Mouse (Mus musculus) gastrocnemius, adult 18-20 months (tissue): Measurements from ENCODE around the gene Rbbp8nl. TPM values are rescaled to one million over a fixed set of nuclear protein-coding genes. Genes with fewer than 3 reads are reported as not detected.
"Not testable (repeated sequence)": the region's sequence is repeated elsewhere in the genome, so short reads cannot be mapped to it uniquely, and the experiment has no call there.

Experiments
- DNase-seq: peaks from one replicate; pipeline ENCODE4 v3.0.0; 2021; ENCODE audit warnings: low spot score
- total RNA-seq, 2 experiments: library from RNA; stranded (reverse); gene quantifications; 2 replicates each; pipeline ENCODE4 v1.2.3; 2021

Gene Rbbp8nl
- total RNA-seq, 2 experiments from 2014 or later, result not detected

DNA sequence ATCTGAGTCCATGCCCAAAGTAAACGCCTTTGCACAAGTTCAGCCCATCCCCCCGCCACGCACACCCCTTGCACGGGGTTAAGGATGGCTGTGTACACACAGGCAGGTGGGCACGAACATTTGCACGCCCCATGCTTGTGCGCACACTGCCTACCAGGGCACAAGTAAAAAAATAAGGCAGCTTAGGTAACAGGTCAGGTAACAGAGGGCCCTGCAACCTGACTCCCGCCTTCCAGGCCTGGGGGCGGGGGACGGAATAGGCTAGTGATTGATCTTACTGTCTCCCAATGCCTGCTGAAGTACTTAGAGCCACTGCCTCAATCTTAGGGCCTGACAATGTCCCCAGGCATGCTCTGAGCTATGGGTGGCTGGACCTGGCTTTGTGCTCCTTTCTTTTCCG lies 713 bp downstream of the Rbbp8nl start:
- no peak for DNase-seq

DNA sequence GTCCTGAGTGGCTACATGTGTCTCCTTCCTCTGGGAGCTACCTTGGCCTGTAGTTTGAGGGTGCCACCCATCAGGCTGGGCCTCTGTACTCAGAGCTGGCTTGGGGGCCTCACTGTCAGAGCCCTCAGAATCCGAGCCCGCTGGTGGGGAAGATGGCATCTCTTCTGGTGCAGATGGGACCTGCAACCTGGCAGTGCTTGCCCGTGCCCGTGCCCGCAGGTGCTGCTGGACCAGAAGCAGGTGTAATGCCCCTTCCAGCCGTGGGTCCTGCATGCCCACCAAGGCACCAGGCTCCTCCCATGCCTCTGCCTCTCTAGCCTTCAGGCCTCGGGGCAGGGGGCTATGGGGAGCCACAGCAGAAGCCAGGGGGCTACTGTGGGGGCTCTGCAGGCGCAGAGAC lies 10.4 kb downstream of the Rbbp8nl start:
- no peak for DNase-seq

DNA sequence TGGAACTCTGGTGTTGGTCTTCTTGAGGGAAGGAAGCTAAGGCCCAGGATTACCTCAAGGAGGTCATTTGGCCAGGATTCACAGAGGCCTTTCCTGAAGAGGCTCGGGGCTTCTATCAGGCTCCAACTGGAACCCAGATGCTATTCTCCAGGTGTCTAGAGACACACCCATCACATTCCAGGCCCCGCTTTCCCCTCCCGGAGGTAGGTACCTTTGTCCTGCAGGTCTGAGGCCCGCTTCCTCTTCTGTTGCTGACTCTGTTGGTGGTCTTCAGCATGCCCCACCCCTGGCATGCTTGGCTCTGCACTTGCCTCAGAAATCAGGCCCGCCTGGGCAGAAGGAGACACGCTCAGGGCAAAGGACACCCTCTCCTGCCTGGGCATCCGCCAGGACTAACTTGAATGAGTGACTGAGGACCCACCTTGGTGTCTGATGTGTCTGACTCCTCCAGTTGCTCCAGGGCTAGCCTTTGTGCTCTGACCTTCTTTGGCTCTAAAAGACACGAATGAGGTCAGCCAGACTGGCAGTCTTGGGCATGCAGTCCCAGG lies 11.8 kb downstream of the Rbbp8nl start:
- no peak for DNase-seq

DNA sequence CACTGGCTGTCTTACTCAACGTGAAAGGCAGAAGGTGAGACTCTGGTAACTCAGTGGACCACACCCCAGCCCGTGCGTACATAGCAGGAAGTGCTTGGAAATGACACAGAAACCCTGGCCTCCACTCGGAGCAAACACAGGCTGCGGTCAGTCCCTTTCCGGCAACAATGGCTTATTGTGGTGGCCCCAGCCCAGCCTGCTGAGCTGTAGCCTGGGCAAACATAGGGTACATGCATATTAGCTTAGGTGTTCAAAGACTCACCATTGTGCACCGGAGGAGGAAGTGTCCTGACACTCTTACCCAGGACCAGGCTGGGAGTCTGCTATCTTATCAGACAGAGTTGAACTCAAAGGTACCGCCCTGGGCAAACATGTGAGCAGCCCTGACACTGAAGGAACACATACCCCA lies 12.8 kb downstream of the Rbbp8nl start:
- DNase-seq, result no peak

DNA sequence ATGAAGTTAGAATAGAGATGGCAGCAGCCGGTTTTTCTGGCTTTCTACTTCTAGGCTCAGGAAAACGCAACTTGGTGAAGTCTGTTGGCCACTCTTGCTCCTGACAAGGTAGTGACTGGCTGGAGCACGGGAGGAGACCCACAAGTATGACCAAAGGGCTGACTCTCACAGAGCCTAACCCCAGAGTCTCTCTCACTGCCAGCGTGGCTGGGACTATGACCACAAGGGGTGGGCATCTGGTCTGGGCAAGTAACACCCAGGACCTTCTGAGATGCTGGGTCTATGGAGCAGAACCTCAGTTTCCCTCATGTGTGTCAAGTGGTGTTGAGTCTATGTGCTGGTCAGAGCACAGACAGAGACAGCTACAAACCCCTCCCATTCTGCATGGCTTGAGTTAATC lies 13.3 kb downstream of the Rbbp8nl start:
- no peak for DNase-seq

DNA sequence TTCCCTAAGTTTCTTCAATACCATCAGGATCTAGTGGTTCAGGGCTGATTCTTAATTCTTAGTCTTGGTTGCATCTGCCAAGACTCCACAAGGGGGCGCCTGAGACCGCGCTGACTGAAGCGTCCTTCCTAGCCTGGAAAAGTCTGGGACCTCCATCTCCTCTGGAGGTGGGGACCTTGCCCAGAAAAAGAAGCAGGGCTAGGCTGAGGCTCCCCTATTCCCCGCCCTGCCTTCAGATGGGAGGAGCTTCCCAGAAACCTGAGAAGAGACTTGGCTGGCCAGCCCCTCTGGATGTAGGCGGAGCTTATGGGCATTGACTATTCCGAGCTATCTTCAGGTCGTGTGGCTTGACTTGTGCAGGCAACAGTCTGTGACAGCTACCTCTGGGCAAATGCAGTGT lies 13.8 kb downstream of the Rbbp8nl start:
- DNase-seq, result peak; percentile 89

DNA sequence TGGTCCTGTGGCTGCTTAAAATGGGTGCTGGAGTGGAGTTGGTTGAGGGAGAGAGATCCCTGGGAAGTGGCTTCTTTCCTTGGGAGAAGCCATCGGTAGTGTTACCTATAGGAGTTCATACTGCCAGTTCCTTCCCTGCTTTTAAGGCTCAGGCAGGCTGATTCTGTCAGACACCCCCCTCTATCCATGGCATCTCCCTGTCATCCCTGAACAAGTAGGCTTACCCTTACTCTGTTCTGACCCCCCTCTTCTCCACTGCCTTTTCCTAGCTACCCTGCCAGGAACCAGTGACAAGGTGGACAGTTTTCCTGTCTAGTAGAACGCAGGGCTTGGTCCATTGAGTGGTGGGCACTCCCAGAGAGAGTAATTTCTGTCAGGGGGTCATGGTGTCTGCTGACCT lies 15.2 kb downstream of the Rbbp8nl start:
- DNase-seq, result no peak

DNA sequence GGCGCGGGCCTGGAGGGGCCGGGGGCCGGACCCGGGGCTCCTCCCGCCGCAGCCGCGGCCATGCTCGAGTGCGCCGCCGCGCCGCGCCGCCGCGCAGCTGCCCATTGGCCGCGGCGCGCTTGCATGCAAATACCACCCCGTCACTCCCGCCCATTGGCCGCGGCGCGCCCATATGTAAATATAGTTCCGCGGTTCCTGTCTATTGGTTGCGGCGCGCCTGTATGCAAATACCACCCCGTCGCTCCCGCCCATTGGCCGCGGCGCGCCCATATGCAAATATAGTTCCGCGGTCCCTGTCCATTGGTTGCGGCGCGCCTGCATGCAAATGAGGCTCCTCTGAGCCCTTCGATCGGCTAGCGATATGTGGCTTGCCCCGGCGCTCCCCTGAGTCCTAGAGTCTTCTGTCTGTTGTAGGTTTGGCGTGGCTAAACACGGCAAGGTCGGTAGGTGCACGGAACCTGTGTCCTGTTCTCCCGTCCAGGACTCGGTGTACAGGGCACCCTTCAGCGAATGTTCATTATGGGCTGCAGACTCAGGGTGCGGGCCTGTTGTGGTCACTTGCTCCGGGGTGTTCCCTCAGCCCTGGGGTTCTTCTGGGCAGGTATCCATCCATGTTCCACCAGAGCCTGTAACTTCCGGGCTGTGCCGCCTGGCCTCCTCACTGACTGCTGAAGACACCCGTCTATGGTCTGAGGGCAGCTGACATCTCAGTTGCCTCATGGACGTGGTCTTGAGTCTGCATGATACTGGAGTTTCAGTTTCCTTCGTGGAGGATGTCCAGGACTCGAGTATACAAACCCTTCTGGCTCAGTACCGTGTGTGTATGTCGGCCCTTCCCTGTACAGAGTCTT lies 16.1 kb downstream of the Rbbp8nl start, which contains the start of gene Cables2:
Gene Cables2, minus strand, starts transcription at position 103 of the 851 bp plus-strand sequence.
- DNase-seq, result peak; percentile 93

DNA sequence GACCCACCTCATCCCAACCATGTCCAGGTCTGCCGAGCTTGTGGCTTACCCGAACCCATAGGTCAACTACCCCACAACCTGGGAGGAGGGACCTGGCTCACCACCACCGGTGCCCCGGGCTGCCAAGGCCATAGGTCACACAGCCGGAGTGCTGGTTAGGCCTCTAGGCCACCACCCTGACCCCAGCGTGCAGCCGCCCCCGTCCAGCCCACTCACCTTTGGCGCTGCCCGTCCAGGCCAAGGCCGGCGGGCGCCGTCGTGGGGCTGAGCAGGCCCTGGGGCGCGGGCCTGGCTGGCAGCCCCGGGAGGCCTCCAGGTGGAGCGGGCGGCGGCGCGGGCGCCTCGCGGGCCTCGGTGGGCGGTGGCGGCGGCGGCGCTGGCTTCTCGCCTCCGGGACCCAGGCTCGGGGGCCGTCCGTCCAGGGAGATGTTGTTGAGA lies 16.8 kb downstream of the Rbbp8nl start:
- peak; percentile 42 for DNase-seq

DNA sequence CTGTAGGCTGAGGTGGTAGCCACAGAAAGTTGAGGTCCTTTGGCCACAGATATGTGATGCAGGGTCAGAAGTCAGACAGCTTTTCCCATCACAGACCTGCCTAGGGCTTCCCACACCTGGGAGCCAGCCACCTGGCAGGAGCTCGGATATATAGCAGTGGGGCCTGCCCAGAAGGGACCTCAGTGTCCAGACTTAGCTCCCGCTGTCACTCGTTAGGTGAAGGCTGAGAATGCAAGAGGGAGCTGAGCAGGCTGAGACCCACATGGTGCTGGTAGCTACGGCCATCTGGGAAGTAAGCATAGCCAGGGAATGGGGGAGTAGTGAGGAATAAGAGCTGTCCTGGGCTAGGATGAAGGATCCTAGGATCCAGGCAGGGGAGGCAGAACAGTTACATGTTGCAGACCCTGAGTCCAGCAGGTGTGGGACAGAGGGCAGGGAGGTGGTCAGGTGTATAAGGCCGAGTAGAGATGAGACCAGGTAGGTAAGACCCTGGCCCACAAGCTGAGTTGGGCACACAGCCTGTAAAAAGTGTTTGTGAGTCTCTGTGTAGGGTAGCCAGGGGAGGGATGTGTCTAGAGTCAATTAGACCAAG lies 17.8 kb downstream of the Rbbp8nl start:
- DNase-seq, result no peak

DNA sequence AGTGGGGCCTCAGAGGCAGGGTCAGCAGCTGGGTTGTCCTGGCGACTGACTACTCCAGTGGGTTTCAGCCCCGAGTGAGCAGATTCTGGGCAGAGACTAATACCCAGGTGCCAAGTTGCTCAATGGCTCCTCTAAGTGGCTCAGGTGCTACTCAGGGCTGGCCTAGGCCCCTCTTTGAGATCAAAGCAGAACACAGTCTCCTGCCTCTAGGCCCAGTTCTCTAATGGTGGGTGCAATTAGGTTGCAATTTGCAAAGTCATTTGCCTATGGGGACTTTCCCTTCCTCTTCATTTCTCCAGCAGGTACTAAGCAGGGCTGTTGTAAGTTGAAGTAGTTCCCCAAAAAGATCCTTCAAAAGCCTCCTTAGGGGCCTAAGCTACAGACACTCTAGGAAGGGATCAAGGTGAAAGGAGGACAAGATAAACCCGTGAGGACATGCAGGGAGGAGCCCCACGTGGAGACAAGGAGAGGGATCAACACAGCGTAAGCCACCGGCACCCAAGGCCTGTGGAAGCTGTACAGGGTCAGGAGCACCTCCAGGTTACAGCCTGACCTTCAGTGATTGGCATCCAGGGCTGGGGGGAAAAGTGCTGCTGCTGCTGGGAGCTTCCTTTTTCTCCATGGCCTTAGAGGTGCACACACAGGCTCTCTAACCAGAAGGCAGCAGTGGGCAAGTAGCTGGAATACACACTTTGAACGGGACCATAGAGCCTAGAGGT lies 19.0 kb downstream of the Rbbp8nl start:
- no peak for DNase-seq

DNA sequence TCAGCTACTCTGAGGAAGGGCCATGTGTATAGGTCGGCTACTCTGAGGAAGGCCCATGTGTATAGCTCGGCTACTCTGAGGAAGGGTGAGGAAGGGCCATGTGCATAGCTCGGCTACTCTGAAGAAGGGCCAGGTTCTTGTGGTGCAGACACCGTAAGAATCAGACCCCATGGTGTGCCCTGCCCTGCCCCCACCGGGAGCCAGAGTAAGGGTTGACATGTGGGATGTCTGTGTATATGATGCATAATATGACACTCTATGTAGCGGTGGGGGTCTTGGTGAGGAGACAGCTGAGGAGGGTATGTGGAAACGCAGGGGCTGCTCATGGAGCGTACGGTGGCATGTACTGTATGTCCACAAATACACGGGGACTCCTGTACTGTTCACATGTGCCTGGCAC lies 20.4 kb downstream of the Rbbp8nl start:
- DNase-seq, result no peak

DNA sequence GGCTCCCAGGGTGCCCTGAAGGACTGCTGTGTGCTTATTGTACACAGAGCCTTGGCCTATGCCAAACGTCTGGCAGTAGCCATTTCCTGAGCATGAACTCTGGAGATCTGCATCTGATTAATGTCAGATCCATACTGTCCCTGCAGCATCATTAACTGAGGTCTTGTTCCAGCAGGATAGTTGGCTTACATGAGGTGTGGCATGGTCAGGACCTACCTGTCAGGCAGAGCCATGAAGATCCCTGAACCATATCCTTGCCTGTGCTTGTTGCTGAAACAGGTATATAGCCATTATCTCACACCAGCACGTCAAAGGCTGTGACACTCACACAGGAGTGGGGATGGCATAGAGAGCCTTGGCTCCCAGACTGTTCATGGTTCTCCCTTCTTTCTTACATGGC lies 21.7 kb downstream of the Rbbp8nl start:
- DNase-seq, result no peak

DNA sequence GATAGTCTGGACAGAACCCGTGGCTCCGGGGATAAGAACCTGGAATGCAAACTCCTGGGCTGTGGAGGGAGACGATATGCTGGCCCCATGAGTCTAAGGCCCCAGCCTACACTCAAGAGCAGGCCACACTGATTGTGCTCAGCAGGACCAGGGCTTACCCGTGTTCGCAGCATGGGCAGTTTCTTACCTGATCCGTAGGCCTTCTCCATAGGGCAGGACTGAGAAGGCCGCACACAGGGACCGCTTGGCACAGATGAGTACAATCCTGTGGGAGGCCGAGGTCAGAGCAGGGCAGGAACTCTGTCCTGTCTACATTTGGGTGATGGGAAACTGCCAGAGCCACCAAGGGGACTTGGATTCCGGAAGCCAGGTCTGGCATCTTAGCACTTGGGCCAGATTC lies 26.8 kb downstream of the Rbbp8nl start:
- DNase-seq, result no peak

DNA sequence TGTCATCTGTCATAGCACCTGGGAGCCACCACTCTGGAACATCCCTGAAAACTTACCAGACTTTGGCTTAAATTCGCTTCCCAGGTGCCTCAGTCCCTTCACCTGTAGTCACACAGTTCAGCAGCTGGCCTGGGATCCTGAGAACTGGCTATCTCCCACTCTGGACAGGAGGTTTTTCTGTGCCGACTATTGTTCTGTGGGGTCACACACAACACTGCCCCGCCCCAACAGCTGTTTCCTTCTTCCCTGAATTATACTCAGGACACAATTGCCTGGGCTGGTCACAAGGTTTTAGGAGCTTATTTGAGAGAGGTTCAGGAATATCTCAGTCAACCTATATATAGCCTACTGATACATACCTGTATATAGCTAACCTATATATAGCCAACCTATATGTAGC lies 27.2 kb downstream of the Rbbp8nl start:
- DNase-seq, result no peak

DNA sequence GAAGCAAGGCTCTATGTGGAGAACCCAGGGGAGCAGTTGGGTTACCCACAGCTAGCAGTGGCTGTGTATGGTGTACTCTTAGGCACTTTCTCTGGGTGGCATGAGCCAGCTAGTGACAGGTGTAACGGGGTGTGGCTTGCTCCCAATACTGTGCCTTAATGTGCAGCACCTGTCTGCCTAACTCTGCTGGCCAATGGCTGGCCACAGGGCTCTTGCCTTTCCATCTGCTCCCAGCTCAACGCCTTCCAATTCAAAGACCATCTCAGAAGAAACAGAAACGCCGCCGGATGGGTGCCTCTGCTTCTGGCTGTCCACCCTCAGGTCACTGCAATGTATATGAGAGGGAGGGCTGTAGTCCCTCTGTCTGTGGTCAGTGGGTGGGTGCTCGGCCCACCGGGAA lies 27.8 kb downstream of the Rbbp8nl start:
- DNase-seq, result no peak

DNA sequence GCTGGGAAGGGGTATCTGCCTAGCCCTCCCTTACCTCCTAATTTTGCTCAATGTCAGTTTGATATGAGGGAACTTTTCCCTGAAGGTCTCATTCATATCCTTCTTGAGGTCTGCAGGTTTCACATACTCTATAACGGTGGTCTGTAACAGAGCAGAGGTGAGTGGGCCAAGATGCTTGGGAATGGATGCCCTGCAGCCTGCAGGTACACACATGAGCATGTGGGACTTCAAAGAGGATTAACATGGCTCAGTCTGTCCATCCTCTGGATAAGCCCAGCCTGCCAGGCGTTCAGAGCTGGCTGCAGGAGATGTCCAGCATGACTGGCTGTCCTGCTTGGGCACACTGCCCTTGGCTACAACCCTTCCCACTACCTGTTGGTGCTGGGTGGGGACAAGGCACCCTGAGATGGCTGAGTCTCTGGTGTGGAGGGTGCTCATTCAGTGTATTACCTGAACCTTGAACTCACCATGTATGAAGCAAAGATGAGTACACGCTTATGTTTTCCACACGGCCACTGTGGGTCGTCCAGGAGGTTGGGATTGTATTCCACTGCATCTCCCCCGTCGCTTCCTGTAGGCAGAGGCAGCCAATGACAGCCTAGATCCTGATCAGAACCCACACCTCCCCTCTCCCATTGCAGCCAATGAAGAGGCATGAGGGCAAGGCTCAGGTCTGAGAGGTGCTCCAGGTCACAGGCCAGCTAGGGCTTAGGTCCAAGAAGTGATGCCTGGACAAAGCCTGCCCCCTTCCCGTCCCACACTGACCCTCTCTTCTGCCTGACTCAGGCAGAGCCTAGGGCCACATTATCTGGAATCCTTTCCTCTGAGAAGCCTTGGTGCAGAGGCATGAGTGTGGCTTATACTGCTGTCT lies 28.8 kb downstream of the Rbbp8nl start:
- no peak for DNase-seq

DNA sequence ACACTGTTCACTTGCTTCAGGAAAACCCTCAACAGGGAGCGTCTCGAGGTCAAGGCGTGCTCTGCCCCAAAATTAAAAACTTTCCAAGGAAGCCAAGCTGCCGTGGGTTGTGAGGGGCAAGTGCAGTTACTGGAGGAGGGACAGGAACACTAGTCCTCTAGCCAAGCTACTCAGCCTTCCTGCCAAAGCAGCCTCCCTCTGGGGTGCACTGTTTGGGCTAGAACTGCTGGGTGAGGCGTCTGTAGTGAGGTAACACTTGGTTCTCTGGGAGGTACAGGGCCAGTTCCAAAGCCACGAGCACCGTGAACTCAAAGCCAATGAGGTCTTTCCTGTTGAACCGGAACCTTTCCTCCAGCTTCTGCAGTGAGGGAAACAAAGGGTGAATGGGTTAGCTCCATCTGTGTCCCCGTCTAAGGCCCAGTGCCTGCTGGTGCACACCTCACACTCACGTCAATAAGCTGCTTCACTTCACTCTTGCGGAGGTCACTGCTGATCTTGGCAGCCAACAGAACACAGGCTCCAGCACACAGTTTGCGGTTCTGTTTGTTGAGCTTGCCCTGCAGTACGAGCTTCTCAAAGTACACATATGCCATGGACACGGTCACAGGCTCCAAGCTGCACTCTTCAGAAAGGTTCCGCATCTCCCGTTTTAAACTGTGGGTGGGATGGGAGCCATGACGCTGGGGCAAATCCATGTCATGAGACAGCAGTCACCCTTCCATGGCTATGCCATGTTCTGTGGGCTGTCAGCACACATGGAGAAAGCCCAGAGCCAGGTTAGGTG lies 29.7 kb downstream of the Rbbp8nl start:
- not testable (repeated sequence) for DNase-seq

DNA sequence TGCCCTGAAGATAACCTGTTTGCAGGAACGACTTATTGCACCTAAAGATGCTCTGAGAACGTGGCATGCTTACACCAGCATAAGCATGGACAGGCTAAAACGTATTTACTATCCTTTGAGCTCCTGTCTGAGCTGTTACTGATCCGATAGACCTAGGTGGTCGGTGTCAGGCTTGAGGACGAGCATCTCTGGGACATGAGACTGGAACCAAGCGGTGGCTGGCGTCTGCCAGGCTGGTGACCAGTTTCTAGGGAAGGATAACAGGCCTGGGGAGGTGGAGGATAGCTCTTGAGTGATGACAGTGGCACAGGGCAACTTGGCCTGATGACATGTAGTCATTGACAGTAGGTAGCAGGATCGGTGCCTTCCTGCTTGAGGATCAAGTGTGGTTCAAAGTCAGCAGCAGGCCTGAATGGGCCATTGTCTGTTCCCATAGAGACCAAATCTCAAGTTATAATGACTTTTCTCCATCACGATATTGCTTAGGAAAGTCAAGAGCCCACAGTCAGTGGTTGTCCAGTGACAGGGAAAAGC lies 30.7 kb downstream of the Rbbp8nl start:
- DNase-seq, result not testable (repeated sequence)
